Mouse (Mus musculus): ENCODE data around the gene Smg9. TPM values are rescaled to one million over a fixed set of nuclear protein-coding genes. Genes with fewer than 3 reads are reported as not detected.
"Not testable (repeated sequence)": the region's sequence is repeated elsewhere in the genome, so short reads cannot be mapped to it uniquely, and the experiment has no call there.

Smg9 gene
- polyA plus RNA-seq, 1 experiment, result 66.2 TPM

- no peak for TF ChIP-seq POLR2A (IDR thresholded peaks at IDR 0.05; ENCODE audit: borderline replicate concordance, extremely low read depth, insufficient read depth, insufficient read length, poor library complexity, severe bottlenecking)
- TF ChIP-seq CTCF (IDR thresholded peaks at IDR 0.05; ENCODE audit: borderline replicate concordance, extremely low read depth, insufficient read depth, insufficient read length), result no peak
- no peak for DNase-seq (ENCODE audit: low read depth)
Measured at GRCm38 (mm10) chr7:24394054-24394453, 5.4 kb upstream of the Smg9 start.

- no peak for DNase-seq (ENCODE audit: low read depth)
- TF ChIP-seq CTCF (IDR thresholded peaks at IDR 0.05; ENCODE audit: borderline replicate concordance, extremely low read depth, insufficient read depth, insufficient read length), result no peak
- no peak for TF ChIP-seq POLR2A (IDR thresholded peaks at IDR 0.05; ENCODE audit: borderline replicate concordance, extremely low read depth, insufficient read depth, insufficient read length, poor library complexity, severe bottlenecking)
Measured at GRCm38 (mm10) chr7:24394475-24395161, 4.8 kb upstream of the Smg9 start.

GRCm38 (mm10) chr7:24396832-24397231, 2.6 kb upstream of the Smg9 start:
- TF ChIP-seq POLR2A (IDR thresholded peaks at IDR 0.05; ENCODE audit: borderline replicate concordance, extremely low read depth, insufficient read depth, insufficient read length, poor library complexity, severe bottlenecking), result no peak
- no peak for TF ChIP-seq CTCF (IDR thresholded peaks at IDR 0.05; ENCODE audit: borderline replicate concordance, extremely low read depth, insufficient read depth, insufficient read length)
- DNase-seq (ENCODE audit: low read depth), result no peak

- TF ChIP-seq CTCF (IDR thresholded peaks at IDR 0.05; ENCODE audit: borderline replicate concordance, extremely low read depth, insufficient read depth, insufficient read length) (no peak), POLR2A (IDR thresholded peaks at IDR 0.05; ENCODE audit: borderline replicate concordance, extremely low read depth, insufficient read depth, insufficient read length, poor library complexity, severe bottlenecking) (no peak)
- no peak for DNase-seq (ENCODE audit: low read depth)
Measured at GRCm38 (mm10) chr7:24398364-24398913, 980 bp upstream of the Smg9 start.

- TF ChIP-seq POLR2A (IDR thresholded peaks at IDR 0.05; ENCODE audit: borderline replicate concordance, extremely low read depth, insufficient read depth, insufficient read length, poor library complexity, severe bottlenecking) (no peak), CTCF (IDR thresholded peaks at IDR 0.05; ENCODE audit: borderline replicate concordance, extremely low read depth, insufficient read depth, insufficient read length) (no peak)
- no peak for DNase-seq (ENCODE audit: low read depth)
Measured at GRCm38 (mm10) chr7:24400082-24400452, 648 bp downstream of the Smg9 start.

- not testable (repeated sequence) for DNase-seq (ENCODE audit: low read depth)
Measured at GRCm38 (mm10) chr7:24400489-24400888, 1.1 kb downstream of the Smg9 start.

- TF ChIP-seq CTCF (IDR thresholded peaks at IDR 0.05; ENCODE audit: borderline replicate concordance, extremely low read depth, insufficient read depth, insufficient read length) (peak; percentile 48; the same call in 1 of the 2 replicates), POLR2A (IDR thresholded peaks at IDR 0.05; ENCODE audit: borderline replicate concordance, extremely low read depth, insufficient read depth, insufficient read length, poor library complexity, severe bottlenecking) (no peak)
- no peak for DNase-seq (ENCODE audit: low read depth)
Measured at GRCm38 (mm10) chr7:24402851-24403250, 3.4 kb downstream of the Smg9 start.

- DNase-seq (ENCODE audit: low read depth), result no peak
- no peak for TF ChIP-seq CTCF (IDR thresholded peaks at IDR 0.05; ENCODE audit: borderline replicate concordance, extremely low read depth, insufficient read depth, insufficient read length)
- TF ChIP-seq POLR2A (IDR thresholded peaks at IDR 0.05; ENCODE audit: borderline replicate concordance, extremely low read depth, insufficient read depth, insufficient read length, poor library complexity, severe bottlenecking), result no peak
Measured at GRCm38 (mm10) chr7:24405649-24406048, 6.2 kb downstream of the Smg9 start.

GRCm38 (mm10) chr7:24406528-24407344, 7.3 kb downstream of the Smg9 start:
- TF ChIP-seq POLR2A (IDR thresholded peaks at IDR 0.05; ENCODE audit: borderline replicate concordance, extremely low read depth, insufficient read depth, insufficient read length, poor library complexity, severe bottlenecking), result no peak
- TF ChIP-seq CTCF (IDR thresholded peaks at IDR 0.05; ENCODE audit: borderline replicate concordance, extremely low read depth, insufficient read depth, insufficient read length), result peak; percentile 82; the same call in 1 of the 2 replicates

GRCm38 (mm10) chr7:24408186-24408585, 8.8 kb downstream of the Smg9 start:
- no peak for TF ChIP-seq POLR2A (IDR thresholded peaks at IDR 0.05; ENCODE audit: borderline replicate concordance, extremely low read depth, insufficient read depth, insufficient read length, poor library complexity, severe bottlenecking)
- no peak for TF ChIP-seq CTCF (IDR thresholded peaks at IDR 0.05; ENCODE audit: borderline replicate concordance, extremely low read depth, insufficient read depth, insufficient read length)
- no peak for DNase-seq (ENCODE audit: low read depth)

More at GRCm38 (mm10) chr7:24406528-24407344, 7.3 kb downstream of the Smg9 start:
- peak; percentile 85 for DNase-seq (ENCODE audit: low read depth)

GRCm38 (mm10) chr7:24410123-24410522, 10.7 kb downstream of the Smg9 start:
- no peak for TF ChIP-seq CTCF (IDR thresholded peaks at IDR 0.05; ENCODE audit: borderline replicate concordance, extremely low read depth, insufficient read depth, insufficient read length)
- TF ChIP-seq POLR2A (IDR thresholded peaks at IDR 0.05; ENCODE audit: borderline replicate concordance, extremely low read depth, insufficient read depth, insufficient read length, poor library complexity, severe bottlenecking), result no peak
- DNase-seq (ENCODE audit: low read depth), result no peak
